Mouse (Mus musculus) hindbrain, embryonic 10.5 days (tissue): ENCODE results near the gene Sh3bp5. TPM values are rescaled to one million over a fixed set of nuclear protein-coding genes. Genes with fewer than 3 reads are reported as not detected.

Source experiments
- DNase-seq: peaks from one replicate; pipeline ENCODE4 v3.0.0-alpha.2; 2017; ENCODE audit warnings: low spot score
- H3K27ac ChIP-seq: fragments of 300-500 bp; sonication (generic); 2 replicates; pipeline ENCODE4 v1.5.1; 2016; ENCODE audit warnings: mild to moderate bottlenecking, moderate library complexity
- H3K27me3 ChIP-seq: fragments of 300-500 bp; sonication (generic); 2 replicates; pipeline ENCODE4 v1.6.1; 2016; ENCODE audit warnings: mild to moderate bottlenecking; ENCODE audit not compliant: poor library complexity, insufficient read depth, severe bottlenecking
- H3K36me3 ChIP-seq: fragments of 300-500 bp; sonication (generic); 2 replicates; pipeline ENCODE4 v1.6.1; 2016; ENCODE audit warnings: mild to moderate bottlenecking, moderate library complexity
- H3K4me1 ChIP-seq: fragments of 300-500 bp; sonication (generic); replicated peaks from 2 replicates; pipeline ENCODE4 v1.6.1; 2016; ENCODE audit warnings: mild to moderate bottlenecking
- H3K4me3 ChIP-seq: fragments of 300-500 bp; sonication (generic); 2 replicates; pipeline ENCODE4 v1.5.1; 2016; ENCODE audit warnings: mild to moderate bottlenecking, moderate library complexity
- H3K9me3 ChIP-seq: fragments of 300-500 bp; sonication (generic); 2 replicates; pipeline ENCODE4 v1.6.1; 2016; ENCODE audit warnings: mild to moderate bottlenecking, moderate library complexity
- WGBS: fragments of 180-500 bp; shearing (Covaris S2); methylation state at CpG from one replicate; pipeline ENCODE4 v1.1.7; 2016; 5-methylcytosine and 5-hydroxymethylcytosine counted together
- polyA plus RNA-seq: library from polyadenylated mRNA; unstranded; fragments of >200 nt; fragmentation: Nextera tagmentation; extraction: Ambion mirVana; gene quantifications from 2 replicates; pipeline ENCODE4 v1.2.1, GENCODE M21; 2016

The Sh3bp5 gene
- polyA plus RNA-seq, 1 experiment from 2014 or later = 23.7 TPM

DNA sequence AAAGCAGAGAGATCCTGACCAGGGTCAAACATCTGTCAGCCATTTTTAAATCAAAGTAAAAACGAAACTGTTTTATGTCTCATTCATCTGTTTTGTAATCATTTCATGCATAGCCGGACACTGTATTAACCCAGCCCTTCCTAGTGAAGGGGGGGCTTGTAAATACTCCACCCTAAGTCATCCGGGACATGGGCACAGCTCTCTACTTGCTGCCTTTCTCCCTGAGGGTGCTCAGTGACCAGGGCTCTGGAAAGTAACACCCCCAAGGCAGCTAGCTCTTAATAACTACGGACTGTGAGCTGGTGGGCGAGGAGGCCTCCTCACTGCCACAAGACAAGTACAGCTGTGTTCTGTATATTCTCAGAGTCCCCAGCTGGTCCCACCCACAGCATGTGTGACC is 13.1 kb upstream of the Sh3bp5 start:
- H3K4me3 ChIP-seq = no peak overlapping the region
- no peaks in the 10 kb centered on the region for H3K9me3 ChIP-seq
- H3K36me3 ChIP-seq = no peaks in the 10 kb centered on the region
- H3K27me3 ChIP-seq = no peaks in the 10 kb centered on the region
- 75% methylated on average over 5 of the region's 5 CpGs for WGBS
- H3K4me1 ChIP-seq = no peaks in the 10 kb centered on the region
- H3K27ac ChIP-seq = no peak overlapping the region
- no peak for DNase-seq

- Histone ChIP-seq H3K27ac (no peak overlapping the region), H3K36me3 (no peaks in the 10 kb centered on the region), H3K4me3 (no peak overlapping the region), H3K27me3 (no peaks in the 10 kb centered on the region; the same call in 1 of the 2 replicates), H3K9me3 (no peaks in the 10 kb centered on the region), H3K4me1 (no peaks in the 10 kb centered on the region)
- 54% methylated on average over 6 of the region's 6 CpGs for WGBS
- DNase-seq = no peak
These were observed 7.7 kb upstream of the Sh3bp5 start for GRCm38 (mm10) chr14:31443616-31444015.

DNA sequence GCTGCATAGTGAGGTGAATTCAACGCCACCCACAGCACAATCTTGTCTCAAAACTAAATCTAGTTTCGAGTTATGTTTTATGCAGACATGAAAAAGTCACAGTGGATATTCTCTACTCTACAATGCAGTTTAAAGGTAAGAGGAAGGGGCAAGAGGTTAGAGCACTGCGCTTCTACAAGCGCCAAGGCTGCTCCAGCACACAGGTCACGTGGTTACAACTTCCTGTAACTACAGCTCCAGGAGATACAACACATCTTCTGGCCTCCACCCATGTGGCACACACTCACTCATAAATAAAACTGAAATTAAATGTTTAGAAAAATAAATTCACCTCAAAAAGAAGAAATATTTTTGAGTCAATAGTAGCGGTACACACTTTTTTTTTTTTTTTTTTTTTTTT is 4.8 kb upstream of the Sh3bp5 start:
- 88% methylated on average over 6 of the region's 6 CpGs for WGBS

GRCm38 (mm10) chr14:31440230-31440629 is 4.4 kb upstream of the Sh3bp5 start:
- 43% methylated on average over 3 of the region's 3 CpGs for WGBS
- H3K27ac ChIP-seq = no peak overlapping the region
- no peak overlapping the region for H3K4me3 ChIP-seq
- peaks cover 12% of the 10 kb centered on the region for H3K4me1 ChIP-seq
- H3K36me3 ChIP-seq = no peaks in the 10 kb centered on the region
- peaks cover 14% of the 10 kb centered on the region; the same call in 1 of the 2 replicates for H3K27me3 ChIP-seq
- no peaks in the 10 kb centered on the region for H3K9me3 ChIP-seq
- no peak for DNase-seq

More for the DNA sequence above, 4.8 kb upstream of the Sh3bp5 start:
- Histone ChIP-seq H3K27ac (no peak overlapping the region), H3K4me1 (peaks cover 7% of the 10 kb centered on the region), H3K36me3 (no peaks in the 10 kb centered on the region), H3K4me3 (no peak overlapping the region), H3K27me3 (peaks cover 14% of the 10 kb centered on the region; the same call in 1 of the 2 replicates), H3K9me3 (no peaks in the 10 kb centered on the region)
- no peak for DNase-seq

DNA sequence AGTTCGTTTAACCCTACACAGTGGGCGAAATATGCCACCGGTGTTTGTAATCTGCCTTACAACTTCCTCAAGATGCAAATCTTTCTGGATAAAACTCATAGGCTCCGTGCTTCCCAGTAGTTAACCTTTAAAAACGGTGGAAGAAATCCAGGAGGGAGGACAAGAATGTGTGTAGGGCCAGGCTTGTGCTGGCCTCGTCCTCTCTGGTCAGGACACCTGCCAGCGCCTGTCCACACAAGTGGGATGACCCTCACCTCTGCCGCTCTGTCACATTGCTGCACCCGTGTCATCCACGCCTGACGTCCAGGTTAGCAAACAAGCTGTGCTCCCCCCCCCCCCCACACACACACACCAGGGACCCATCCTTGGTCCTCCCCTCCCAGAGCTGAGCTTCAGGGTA is 3.4 kb upstream of the Sh3bp5 start:
- Histone ChIP-seq H3K36me3 (no peaks in the 10 kb centered on the region), H3K27ac (no peak overlapping the region)

GRCm38 (mm10) chr14:31437826-31438529 is 2.1 kb upstream of the Sh3bp5 start:
- H3K27ac ChIP-seq = no peak overlapping the region
- H3K4me3 ChIP-seq = no peak overlapping the region
- no peak for DNase-seq
- H3K9me3 ChIP-seq = no peaks in the 10 kb centered on the region
- H3K36me3 ChIP-seq = no peaks in the 10 kb centered on the region
- peaks cover 34% of the 10 kb centered on the region for H3K4me1 ChIP-seq
- WGBS = 79% methylated on average over 8 of the region's 8 CpGs
- H3K27me3 ChIP-seq = peaks cover 24% of the 10 kb centered on the region; the same call in 1 of the 2 replicates

More for the DNA sequence above, 3.4 kb upstream of the Sh3bp5 start:
- H3K4me3 ChIP-seq = no peak overlapping the region
- H3K9me3 ChIP-seq = no peaks in the 10 kb centered on the region
- H3K4me1 ChIP-seq = peaks cover 21% of the 10 kb centered on the region
- WGBS = 82% methylated on average over 11 of the region's 11 CpGs
- no peak for DNase-seq
- H3K27me3 ChIP-seq = peaks cover 20% of the 10 kb centered on the region; the same call in 1 of the 2 replicates

DNA sequence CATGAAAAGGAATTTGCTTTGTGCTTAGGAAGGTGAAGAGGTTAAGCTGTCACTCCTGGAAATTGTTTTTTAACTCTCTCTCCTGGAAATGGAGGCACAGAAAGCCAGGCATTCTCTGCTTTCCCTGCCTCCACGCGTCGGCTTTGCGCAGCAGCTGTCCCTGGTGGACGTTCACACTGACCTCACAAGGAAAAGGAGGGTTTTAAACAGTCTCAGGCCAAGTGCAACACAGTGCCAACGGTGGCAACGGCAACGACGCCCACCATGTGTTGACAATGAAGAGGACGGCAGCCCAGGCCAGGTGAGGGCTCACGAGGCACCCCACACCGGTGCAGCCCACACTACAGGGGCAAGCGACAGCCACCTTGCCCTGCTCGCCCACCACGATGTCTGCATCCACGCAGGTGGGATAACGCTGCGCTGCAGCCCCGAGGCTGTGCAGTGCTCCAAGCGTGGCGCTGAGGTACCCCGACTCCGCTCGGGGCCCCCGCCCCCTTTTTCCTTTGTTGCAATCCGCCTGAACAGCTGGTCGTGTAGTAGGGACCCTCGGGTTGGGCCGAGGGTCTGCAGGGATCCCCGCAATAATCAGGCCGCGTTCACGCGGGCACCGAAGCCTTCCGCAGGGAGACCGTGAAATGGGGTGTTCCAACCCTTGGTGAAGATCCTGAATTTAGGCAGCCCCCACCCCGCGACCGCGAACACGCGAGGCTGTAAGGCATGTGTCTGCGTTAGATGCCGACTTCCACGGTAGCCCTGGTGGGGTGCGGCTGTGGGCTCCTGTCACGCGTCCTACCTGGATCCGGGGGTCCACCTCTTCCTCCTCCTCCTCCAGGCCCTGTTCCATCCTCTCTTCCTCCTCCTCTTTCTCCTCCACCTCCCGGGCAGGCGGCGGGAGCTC is 611 bp downstream of the Sh3bp5 start:
- H3K4me3 ChIP-seq = peak overlapping the region; percentile 71
- peaks cover 24% of the 10 kb centered on the region; the same call in 1 of the 2 replicates for H3K27me3 ChIP-seq
- no peaks in the 10 kb centered on the region for H3K36me3 ChIP-seq
- DNase-seq = peak; percentile 55
- no peaks in the 10 kb centered on the region for H3K9me3 ChIP-seq
- peaks cover 41% of the 10 kb centered on the region for H3K4me1 ChIP-seq
- WGBS = under 1% methylated on average over 53 of the region's 53 CpGs
- H3K27ac ChIP-seq = peak overlapping the region; percentile 89

GRCm38 (mm10) chr14:31434426-31434825 is 1.5 kb downstream of the Sh3bp5 start:
- Histone ChIP-seq H3K36me3 (no peaks in the 10 kb centered on the region), H3K4me1 (peaks cover 41% of the 10 kb centered on the region), H3K27ac (no peak overlapping the region), H3K4me3 (peak overlapping the region; percentile 71), H3K9me3 (no peaks in the 10 kb centered on the region), H3K27me3 (peaks cover 24% of the 10 kb centered on the region; the same call in 1 of the 2 replicates)
- no peak for DNase-seq
- 48% methylated on average over 5 of the region's 5 CpGs for WGBS

- Histone ChIP-seq H3K9me3 (no peaks in the 10 kb centered on the region), H3K36me3 (no peaks in the 10 kb centered on the region), H3K4me1 (peaks cover 41% of the 10 kb centered on the region), H3K27me3 (peaks cover 24% of the 10 kb centered on the region; the same call in 1 of the 2 replicates), H3K4me3 (no peak overlapping the region), H3K27ac (no peak overlapping the region)
- 12% methylated on average over 7 of the region's 7 CpGs for WGBS
- peak; percentile 68 for DNase-seq
These were observed 2.0 kb downstream of the Sh3bp5 start for GRCm38 (mm10) chr14:31433851-31434360.

GRCm38 (mm10) chr14:31433126-31433525 is 2.8 kb downstream of the Sh3bp5 start:
- Histone ChIP-seq H3K36me3 (no peaks in the 10 kb centered on the region), H3K4me3 (no peak overlapping the region), H3K9me3 (no peaks in the 10 kb centered on the region), H3K4me1 (peaks cover 41% of the 10 kb centered on the region), H3K27ac (peak overlapping the region; percentile 23; the same call in 1 of the 2 replicates), H3K27me3 (peaks cover 24% of the 10 kb centered on the region; the same call in 1 of the 2 replicates)
- WGBS = 68% methylated on average over 5 of the region's 5 CpGs
- no peak for DNase-seq

GRCm38 (mm10) chr14:31432424-31432823 is 3.5 kb downstream of the Sh3bp5 start:
- Histone ChIP-seq H3K4me1 (peaks cover 41% of the 10 kb centered on the region), H3K9me3 (no peaks in the 10 kb centered on the region), H3K27me3 (peaks cover 21% of the 10 kb centered on the region; the same call in 1 of the 2 replicates), H3K27ac (no peak overlapping the region), H3K4me3 (no peak overlapping the region), H3K36me3 (no peaks in the 10 kb centered on the region)
- DNase-seq = no peak
- WGBS = 51% methylated on average over 4 of the region's 4 CpGs

DNA sequence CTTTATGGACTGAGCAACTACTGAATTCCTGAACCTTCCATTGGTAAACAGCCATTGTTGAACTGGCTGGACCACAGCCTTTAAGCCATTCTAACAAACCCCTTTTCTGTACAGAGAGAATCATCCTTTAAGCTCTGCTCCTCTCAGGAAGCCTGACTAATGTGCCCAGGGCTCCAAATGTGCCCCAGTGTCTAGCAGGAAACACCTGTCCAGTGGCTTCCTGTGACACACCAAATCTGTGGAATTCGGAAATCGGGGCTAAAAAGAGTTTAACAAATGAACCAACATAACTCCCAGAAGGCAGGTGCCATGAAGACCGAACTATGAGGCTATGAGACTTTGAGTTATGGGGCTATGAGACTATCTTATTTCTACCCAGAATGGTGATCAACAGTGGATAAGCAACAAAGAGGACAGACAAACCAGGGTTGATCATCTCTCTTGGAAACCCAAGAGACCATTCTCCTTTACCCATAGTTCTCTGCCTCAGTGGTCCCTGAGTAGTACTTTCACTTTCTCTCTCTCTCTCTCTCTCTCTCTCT is 4.0 kb downstream of the Sh3bp5 start:
- DNase-seq = no peak
- H3K27me3 ChIP-seq = peaks cover 15% of the 10 kb centered on the region; the same call in 1 of the 2 replicates
- peaks cover 41% of the 10 kb centered on the region for H3K4me1 ChIP-seq
- 84% methylated on average over 3 of the region's 3 CpGs for WGBS
- no peaks in the 10 kb centered on the region for H3K9me3 ChIP-seq
- H3K4me3 ChIP-seq = no peak overlapping the region
- peaks cover 3% of the 10 kb centered on the region for H3K36me3 ChIP-seq
- no peak overlapping the region for H3K27ac ChIP-seq
